Mouse (Mus musculus): ENCODE data around the gene Pcyt1a.

Pcyt1a gene

GRCm38 (mm10) chr16:32430474-32431046 is at the start of gene Pcyt1a:
Gene Pcyt1a, plus strand, starts transcription at chr16:32430921.
- peak; percentile 88 to 90 for DNase-seq

- DNase-seq, result no peak
These were observed 47.8 kb upstream of the Pcyt1a start for GRCm38 (mm10) chr16:32382901-32383300.

- no peak for DNase-seq
These were observed 45.8 kb upstream of the Pcyt1a start for GRCm38 (mm10) chr16:32384885-32385284.

GRCm38 (mm10) chr16:32386826-32387225 is 43.9 kb upstream of the Pcyt1a start:
- no peak for DNase-seq

GRCm38 (mm10) chr16:32389049-32389448 is 41.7 kb upstream of the Pcyt1a start:
- DNase-seq, result no peak

- DNase-seq, result no peak
These were observed 40.9 kb upstream of the Pcyt1a start for GRCm38 (mm10) chr16:32389841-32390240.

- DNase-seq, result no peak
These were observed 39.8 kb upstream of the Pcyt1a start for GRCm38 (mm10) chr16:32390882-32391281.

- no peak for DNase-seq
These were observed 34.8 kb upstream of the Pcyt1a start for GRCm38 (mm10) chr16:32395679-32396540.

GRCm38 (mm10) chr16:32396541-32396835 is 34.2 kb upstream of the Pcyt1a start:
- no peak for DNase-seq

- no peak for DNase-seq
These were observed 32.5 kb upstream of the Pcyt1a start for GRCm38 (mm10) chr16:32398206-32398605.

- no peak for DNase-seq
These were observed 30.5 kb upstream of the Pcyt1a start, which contains the start of gene Tm4sf19 for GRCm38 (mm10) chr16:32400267-32400666. Gene Tm4sf19, plus strand, starts transcription at chr16:32400506.

GRCm38 (mm10) chr16:32401335-32401965 is 29.3 kb upstream of the Pcyt1a start:
- no peak for DNase-seq

GRCm38 (mm10) chr16:32402818-32403217 is 27.9 kb upstream of the Pcyt1a start:
- no peak for DNase-seq

- DNase-seq, result no peak
These were observed 25.0 kb upstream of the Pcyt1a start for GRCm38 (mm10) chr16:32405716-32406115.

- no peak for DNase-seq
These were observed 24.1 kb upstream of the Pcyt1a start for GRCm38 (mm10) chr16:32406671-32407070.

- DNase-seq, result no peak
These were observed 23.0 kb upstream of the Pcyt1a start for GRCm38 (mm10) chr16:32407730-32408129.

- DNase-seq, result no peak
These were observed 13.3 kb upstream of the Pcyt1a start for GRCm38 (mm10) chr16:32417457-32417856.

GRCm38 (mm10) chr16:32419517-32420483 is 10.9 kb upstream of the Pcyt1a start, which contains the start of gene Tctex1d2:
Gene Tctex1d2, plus strand, starts transcription at chr16:32419702.
- DNase-seq, result peak; percentile 94

GRCm38 (mm10) chr16:32427506-32427905 is 3.2 kb upstream of the Pcyt1a start:
- no peak for DNase-seq

GRCm38 (mm10) chr16:32431047-32431591 is 398 bp downstream of the Pcyt1a start:
- no peak for DNase-seq

GRCm38 (mm10) chr16:32431926-32432325 is 1.2 kb downstream of the Pcyt1a start:
- no peak for DNase-seq

GRCm38 (mm10) chr16:32433138-32433537 is 2.4 kb downstream of the Pcyt1a start:
- no peak for DNase-seq
